Mouse (Mus musculus): ENCODE measurements around the gene Maf. TPM values are rescaled to one million over a fixed set of nuclear protein-coding genes. Genes with fewer than 3 reads are reported as not detected.

The Maf gene
- polyA plus RNA-seq, 1 experiment from 2014 or later, result 10.2 TPM

DNA sequence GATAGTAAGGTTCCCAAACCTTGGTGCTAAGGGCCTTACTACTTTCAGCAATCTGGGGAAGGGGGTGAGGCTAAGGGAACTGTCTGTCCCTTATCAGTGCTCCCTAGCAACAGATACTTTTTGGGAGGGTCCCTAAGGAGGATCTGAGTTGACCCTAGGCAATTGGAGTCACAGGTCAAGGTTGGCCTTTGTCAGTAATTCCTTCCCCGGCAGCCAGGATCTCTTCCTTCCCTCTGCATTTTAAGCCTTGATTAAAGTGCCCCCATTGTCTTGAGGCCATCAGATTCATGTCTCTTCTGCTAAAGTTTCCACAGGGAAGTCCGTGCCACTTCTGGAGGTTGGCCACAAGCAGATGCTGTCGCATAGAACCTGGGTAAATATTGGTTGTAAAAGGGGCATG lies 10.2 kb downstream of the Maf start:
- H3K4me2 ChIP-seq (ENCODE audit: low read length), result no peak overlapping the region
- H3K27ac ChIP-seq (ENCODE audit: low read depth), result no peak overlapping the region
- H3K4me3 ChIP-seq (ENCODE audit: low read depth, low read length), result no peak overlapping the region
- H3K9me3 ChIP-seq (ENCODE audit: control insufficient read depth, low read length), result no peaks in the 10 kb centered on the region
- H3K27me3 ChIP-seq (replicated peaks; ENCODE audit: control insufficient read depth, insufficient read depth, low read length), result no peaks in the 10 kb centered on the region
- 0 out of 2 replicates have a peak, but pooled peaks cover 3% of the 10 kb centered on the region for H3K36me3 ChIP-seq (ENCODE audit: control insufficient read depth, insufficient read depth, low read length)
- ATAC-seq (replicated peaks; ENCODE audit: low FRiP score, low TSS enrichment, low read depth) (no peak), DNase-seq (ENCODE audit: low spot score) (no peak)
- peaks cover 16% of the 10 kb centered on the region; the same call in 1 of the 2 replicates for H3K4me1 ChIP-seq (replicated peaks; ENCODE audit: control insufficient read depth, insufficient read depth, low read length)
- H3K9ac ChIP-seq (ENCODE audit: low read length), result no peak overlapping the region
- WGBS, result 45% methylated on average over 3 of the region's 3 CpGs

GRCm38 (mm10) chr8:115696661-115697060 lies 10.9 kb downstream of the Maf start:
- Histone ChIP-seq H3K4me3 (ENCODE audit: low read depth, low read length) (no peak overlapping the region), H3K9ac (ENCODE audit: low read length) (no peak overlapping the region), H3K9me3 (ENCODE audit: control insufficient read depth, low read length) (no peaks in the 10 kb centered on the region), H3K36me3 (ENCODE audit: control insufficient read depth, insufficient read depth, low read length) (0 out of 2 replicates have a peak, but pooled peaks cover 3% of the 10 kb centered on the region), H3K27ac (ENCODE audit: low read depth) (no peak overlapping the region), H3K4me2 (ENCODE audit: low read length) (no peak overlapping the region), H3K4me1 (replicated peaks; ENCODE audit: control insufficient read depth, insufficient read depth, low read length) (peaks cover 16% of the 10 kb centered on the region; the same call in 1 of the 2 replicates), H3K27me3 (replicated peaks; ENCODE audit: control insufficient read depth, insufficient read depth, low read length) (no peaks in the 10 kb centered on the region)
- WGBS, result 78% methylated on average over 4 of the region's 4 CpGs
- DNase-seq (ENCODE audit: low spot score), result no peak
- ATAC-seq (replicated peaks; ENCODE audit: low FRiP score, low TSS enrichment, low read depth), result no peak

- 73% methylated on average over 9 of the region's 9 CpGs for WGBS
- Histone ChIP-seq H3K27me3 (replicated peaks; ENCODE audit: control insufficient read depth, insufficient read depth, low read length) (no peaks in the 10 kb centered on the region), H3K9me3 (ENCODE audit: control insufficient read depth, low read length) (no peaks in the 10 kb centered on the region), H3K27ac (ENCODE audit: low read depth) (no peak overlapping the region), H3K9ac (ENCODE audit: low read length) (no peak overlapping the region), H3K4me2 (ENCODE audit: low read length) (no peak overlapping the region), H3K4me1 (replicated peaks; ENCODE audit: control insufficient read depth, insufficient read depth, low read length) (no peaks in the 10 kb centered on the region), H3K4me3 (ENCODE audit: low read depth, low read length) (no peak overlapping the region), H3K36me3 (ENCODE audit: control insufficient read depth, insufficient read depth, low read length) (no peaks in the 10 kb centered on the region)
- no peak for DNase-seq (ENCODE audit: low spot score)
- ATAC-seq (replicated peaks; ENCODE audit: low FRiP score, low TSS enrichment, low read depth), result no peak
These were observed 20.2 kb downstream of the Maf start for GRCm38 (mm10) chr8:115687349-115687748.

DNA sequence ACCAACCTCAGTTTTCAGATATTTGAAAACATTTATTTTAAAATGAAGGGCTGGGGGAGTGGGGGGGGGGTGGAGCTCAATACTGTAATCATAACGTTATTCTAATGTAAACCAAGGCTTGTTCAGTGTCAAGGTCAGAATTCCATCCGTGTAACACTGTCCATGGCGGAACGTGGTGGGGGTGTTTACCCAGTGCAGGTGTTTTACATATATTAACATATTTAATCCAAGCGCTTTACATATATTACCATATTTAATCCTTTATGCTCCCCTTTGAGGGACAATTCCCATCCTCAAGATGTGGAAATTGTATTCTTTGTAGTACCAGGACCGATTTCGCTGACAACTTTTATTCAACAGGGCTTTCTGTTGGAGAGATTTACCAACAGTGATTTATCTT lies 24.3 kb downstream of the Maf start:
- 41% methylated on average over 7 of the region's 7 CpGs for WGBS
- Histone ChIP-seq H3K27me3 (replicated peaks; ENCODE audit: control insufficient read depth, insufficient read depth, low read length) (no peaks in the 10 kb centered on the region), H3K4me3 (ENCODE audit: low read depth, low read length) (no peak overlapping the region), H3K4me2 (ENCODE audit: low read length) (no peak overlapping the region), H3K27ac (ENCODE audit: low read depth) (no peak overlapping the region), H3K9me3 (ENCODE audit: control insufficient read depth, low read length) (no peaks in the 10 kb centered on the region), H3K4me1 (replicated peaks; ENCODE audit: control insufficient read depth, insufficient read depth, low read length) (no peaks in the 10 kb centered on the region), H3K9ac (ENCODE audit: low read length) (no peak overlapping the region), H3K36me3 (ENCODE audit: control insufficient read depth, insufficient read depth, low read length) (no peaks in the 10 kb centered on the region)
- DNase-seq (ENCODE audit: low spot score), result no peak
- no peak for ATAC-seq (replicated peaks; ENCODE audit: low FRiP score, low TSS enrichment, low read depth)

DNA sequence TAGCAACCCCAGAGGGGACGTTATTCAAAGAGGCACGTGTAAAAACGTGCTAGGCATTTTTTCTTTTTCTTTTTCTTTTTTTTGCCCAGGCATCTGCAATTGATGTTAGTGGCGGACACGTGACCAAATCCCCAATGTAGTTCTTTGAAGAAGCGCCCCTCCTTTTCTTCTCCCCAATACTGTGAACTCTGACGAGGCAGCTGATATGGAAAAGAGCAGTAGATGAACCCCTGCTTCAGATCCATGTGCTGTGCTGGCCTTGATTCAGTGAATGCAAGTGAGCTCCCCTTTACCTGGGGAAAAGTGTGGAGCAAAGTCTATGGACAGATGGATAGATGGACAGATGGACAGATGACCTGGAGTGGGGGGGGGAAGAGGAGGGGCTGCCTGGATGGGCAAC lies 28.1 kb downstream of the Maf start:
- no peak for ATAC-seq (replicated peaks; ENCODE audit: low FRiP score, low TSS enrichment, low read depth)
- WGBS, result 83% methylated on average over 7 of the region's 7 CpGs
- Histone ChIP-seq H3K9me3 (ENCODE audit: control insufficient read depth, low read length) (no peaks in the 10 kb centered on the region), H3K4me3 (ENCODE audit: low read depth, low read length) (no peak overlapping the region), H3K36me3 (ENCODE audit: control insufficient read depth, insufficient read depth, low read length) (no peaks in the 10 kb centered on the region), H3K4me2 (ENCODE audit: low read length) (no peak overlapping the region), H3K9ac (ENCODE audit: low read length) (no peak overlapping the region), H3K27me3 (replicated peaks; ENCODE audit: control insufficient read depth, insufficient read depth, low read length) (no peaks in the 10 kb centered on the region), H3K27ac (ENCODE audit: low read depth) (no peak overlapping the region), H3K4me1 (replicated peaks; ENCODE audit: control insufficient read depth, insufficient read depth, low read length) (no peaks in the 10 kb centered on the region)
- DNase-seq (ENCODE audit: low spot score), result peak; percentile 43

GRCm38 (mm10) chr8:115664866-115665265 lies 42.7 kb downstream of the Maf start:
- no peak overlapping the region for H3K9ac ChIP-seq (ENCODE audit: low read length)
- no peaks in the 10 kb centered on the region for H3K9me3 ChIP-seq (ENCODE audit: control insufficient read depth, low read length)
- H3K27ac ChIP-seq (ENCODE audit: low read depth), result no peak overlapping the region
- no peaks in the 10 kb centered on the region for H3K4me1 ChIP-seq (replicated peaks; ENCODE audit: control insufficient read depth, insufficient read depth, low read length)
- no peak overlapping the region for H3K4me2 ChIP-seq (ENCODE audit: low read length)
- ATAC-seq (replicated peaks; ENCODE audit: low FRiP score, low TSS enrichment, low read depth) (no peak), DNase-seq (ENCODE audit: low spot score) (no peak)
- H3K4me3 ChIP-seq (ENCODE audit: low read depth, low read length), result no peak overlapping the region
- no peaks in the 10 kb centered on the region for H3K27me3 ChIP-seq (replicated peaks; ENCODE audit: control insufficient read depth, insufficient read depth, low read length)
- 88% methylated on average over 2 of the region's 2 CpGs for WGBS
- no peaks in the 10 kb centered on the region for H3K36me3 ChIP-seq (ENCODE audit: control insufficient read depth, insufficient read depth, low read length)

- Histone ChIP-seq H3K36me3 (ENCODE audit: control insufficient read depth, insufficient read depth, low read length) (no peaks in the 10 kb centered on the region), H3K27me3 (replicated peaks; ENCODE audit: control insufficient read depth, insufficient read depth, low read length) (no peaks in the 10 kb centered on the region), H3K4me1 (replicated peaks; ENCODE audit: control insufficient read depth, insufficient read depth, low read length) (no peaks in the 10 kb centered on the region), H3K4me2 (ENCODE audit: low read length) (no peak overlapping the region), H3K4me3 (ENCODE audit: low read depth, low read length) (no peak overlapping the region), H3K27ac (ENCODE audit: low read depth) (no peak overlapping the region), H3K9me3 (ENCODE audit: control insufficient read depth, low read length) (no peaks in the 10 kb centered on the region), H3K9ac (ENCODE audit: low read length) (no peak overlapping the region)
- WGBS, result 83% methylated on average over 3 of the region's 3 CpGs
- ATAC-seq (replicated peaks; ENCODE audit: low FRiP score, low TSS enrichment, low read depth) (no peak), DNase-seq (ENCODE audit: low spot score) (no peak)
These were observed 57.5 kb downstream of the Maf start for GRCm38 (mm10) chr8:115650110-115650521.

- H3K27me3 ChIP-seq (replicated peaks; ENCODE audit: control insufficient read depth, insufficient read depth, low read length), result no peaks in the 10 kb centered on the region
- H3K9me3 ChIP-seq (ENCODE audit: control insufficient read depth, low read length), result no peaks in the 10 kb centered on the region
- no peak overlapping the region for H3K9ac ChIP-seq (ENCODE audit: low read length)
- no peak overlapping the region for H3K27ac ChIP-seq (ENCODE audit: low read depth)
- WGBS, result 100% methylated on average over 1 of the region's 1 CpGs
- ATAC-seq (replicated peaks; ENCODE audit: low FRiP score, low TSS enrichment, low read depth), result no peak
- H3K4me2 ChIP-seq (ENCODE audit: low read length), result no peak overlapping the region
- H3K36me3 ChIP-seq (ENCODE audit: control insufficient read depth, insufficient read depth, low read length), result no peaks in the 10 kb centered on the region
- DNase-seq (ENCODE audit: low spot score), result no peak
- H3K4me3 ChIP-seq (ENCODE audit: low read depth, low read length), result no peak overlapping the region
- no peaks in the 10 kb centered on the region for H3K4me1 ChIP-seq (replicated peaks; ENCODE audit: control insufficient read depth, insufficient read depth, low read length)
These were observed 62.5 kb downstream of the Maf start for GRCm38 (mm10) chr8:115645139-115645538.

- Histone ChIP-seq H3K9me3 (ENCODE audit: control insufficient read depth, low read length) (no peaks in the 10 kb centered on the region), H3K36me3 (ENCODE audit: control insufficient read depth, insufficient read depth, low read length) (no peaks in the 10 kb centered on the region), H3K9ac (ENCODE audit: low read length) (no peak overlapping the region), H3K4me1 (replicated peaks; ENCODE audit: control insufficient read depth, insufficient read depth, low read length) (no peaks in the 10 kb centered on the region), H3K4me2 (ENCODE audit: low read length) (no peak overlapping the region), H3K4me3 (ENCODE audit: low read depth, low read length) (no peak overlapping the region), H3K27ac (ENCODE audit: low read depth) (no peak overlapping the region), H3K27me3 (replicated peaks; ENCODE audit: control insufficient read depth, insufficient read depth, low read length) (no peaks in the 10 kb centered on the region)
- ATAC-seq (replicated peaks; ENCODE audit: low FRiP score, low TSS enrichment, low read depth) (no peak), DNase-seq (ENCODE audit: low spot score) (no peak)
- WGBS, result 86% methylated on average over 5 of the region's 5 CpGs
These were observed 65.7 kb downstream of the Maf start for GRCm38 (mm10) chr8:115641936-115642335.
